Mouse (Mus musculus): ENCODE measurements around the gene Itga1. TPM values are rescaled to one million over a fixed set of nuclear protein-coding genes. Genes with fewer than 3 reads are reported as not detected.

Itga1 gene
- polyA plus RNA-seq, 2 experiments = 4.5 to 8.4 TPM

DNA sequence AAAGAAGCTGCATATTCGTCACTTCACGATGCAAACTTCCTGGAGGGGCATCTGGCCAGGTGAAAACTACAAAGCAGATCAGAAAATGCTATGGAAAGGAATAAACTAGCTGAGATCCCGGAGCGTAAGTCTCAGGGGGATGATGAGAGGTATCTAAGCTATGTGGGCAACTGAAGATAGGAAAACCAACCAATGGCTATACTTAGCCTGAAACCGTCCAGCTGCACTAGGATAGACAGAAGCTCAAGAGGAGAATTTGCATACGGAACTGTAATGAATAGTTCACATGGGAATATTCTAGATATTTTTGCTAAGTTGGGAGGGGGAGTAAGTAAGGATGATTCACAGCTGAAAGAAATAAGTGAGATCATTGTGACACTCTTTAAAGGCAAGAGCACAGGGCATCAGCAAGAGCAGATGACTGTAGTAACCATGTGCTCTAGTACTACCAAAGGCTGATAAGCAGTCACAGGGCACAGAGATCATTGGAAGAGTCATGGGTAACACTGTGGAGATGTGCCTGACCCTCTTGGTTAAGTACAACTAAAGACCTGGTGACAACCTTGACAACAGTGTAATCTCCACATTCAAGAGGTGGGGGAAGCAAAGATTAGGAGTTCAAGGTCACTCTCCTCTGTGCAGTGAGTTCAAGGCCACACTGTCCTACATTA is 79.5 kb downstream of the Itga1 start:
- WGBS = 86% methylated on average over 6 of the region's 6 CpGs
- no peaks in the 10 kb centered on the region for H3K4me1 ChIP-seq (ENCODE audit: control insufficient read depth, insufficient read depth, low read length)
- no peak for ATAC-seq (ENCODE audit: low FRiP score, low read depth)

DNA sequence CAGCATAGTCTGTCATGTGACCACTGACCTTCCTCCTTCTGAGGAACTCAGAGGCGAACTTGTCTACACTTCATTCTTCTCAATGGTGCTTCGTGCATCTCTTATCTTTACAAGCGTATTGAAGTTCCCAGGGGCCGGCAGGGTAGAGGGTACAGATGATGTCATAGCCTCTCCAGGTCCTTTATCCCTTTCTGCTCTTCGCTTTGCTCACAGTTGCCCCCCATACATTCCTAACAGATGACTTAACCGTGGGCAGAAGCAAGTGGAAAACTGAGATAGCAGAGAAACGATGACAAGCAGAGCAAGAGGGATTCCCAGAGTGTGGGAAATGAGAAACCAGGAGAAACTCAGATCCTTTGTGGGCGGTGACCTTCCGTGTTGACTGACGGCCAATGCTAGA is 80.4 kb downstream of the Itga1 start:
- no peaks in the 10 kb centered on the region for H3K9me3 ChIP-seq (ENCODE audit: control insufficient read depth, low read length)
- DNase-seq (ENCODE audit: low spot score) = no peak
- no peaks in the 10 kb centered on the region for H3K27me3 ChIP-seq (ENCODE audit: control insufficient read depth, insufficient read depth, low read length)
- TF ChIP-seq POLR2A (IDR thresholded peaks at IDR 0.05; ENCODE audit: borderline replicate concordance, extremely low read depth, insufficient read depth, insufficient read length) = no peak
- 80% methylated on average over 10 of the region's 10 CpGs for WGBS
- H3K4me1 ChIP-seq (ENCODE audit: control insufficient read depth, insufficient read depth, low read length) = no peaks in the 10 kb centered on the region
- no peak overlapping the region for H3K4me3 ChIP-seq (replicated peaks; ENCODE audit: low read length)
- no peak for ATAC-seq (ENCODE audit: low FRiP score, low read depth)
- no peaks in the 10 kb centered on the region for H3K36me3 ChIP-seq (ENCODE audit: control insufficient read depth, insufficient read depth, low read length)
- no peak overlapping the region for H3K4me2 ChIP-seq (replicated peaks; ENCODE audit: low read depth, low read length, severe bottlenecking)
- no peak overlapping the region for H3K27ac ChIP-seq (replicated peaks; ENCODE audit: low read depth, low read length)
- H3K9ac ChIP-seq (ENCODE audit: low read depth, low read length, severe bottlenecking) = no peak overlapping the region

More for the DNA sequence above, 79.5 kb downstream of the Itga1 start:
- no peak overlapping the region for H3K4me2 ChIP-seq (replicated peaks; ENCODE audit: low read depth, low read length, severe bottlenecking)
- H3K27ac ChIP-seq (replicated peaks; ENCODE audit: low read depth, low read length) = no peak overlapping the region
- no peak overlapping the region for H3K4me3 ChIP-seq (replicated peaks; ENCODE audit: low read length)
- TF ChIP-seq POLR2A (IDR thresholded peaks at IDR 0.05; ENCODE audit: borderline replicate concordance, extremely low read depth, insufficient read depth, insufficient read length) = no peak
- H3K36me3 ChIP-seq (ENCODE audit: control insufficient read depth, insufficient read depth, low read length) = no peaks in the 10 kb centered on the region
- no peak for DNase-seq (ENCODE audit: low spot score)
- no peaks in the 10 kb centered on the region for H3K9me3 ChIP-seq (ENCODE audit: control insufficient read depth, low read length)
- no peaks in the 10 kb centered on the region for H3K27me3 ChIP-seq (ENCODE audit: control insufficient read depth, insufficient read depth, low read length)
- H3K9ac ChIP-seq (ENCODE audit: low read depth, low read length, severe bottlenecking) = no peak overlapping the region

- no peak overlapping the region for H3K4me3 ChIP-seq (replicated peaks; ENCODE audit: low read length)
- H3K36me3 ChIP-seq (ENCODE audit: control insufficient read depth, insufficient read depth, low read length) = no peaks in the 10 kb centered on the region
Measured at GRCm38 (mm10) chr13:115020727-115021126, 81.0 kb downstream of the Itga1 start.

GRCm38 (mm10) chr13:115017545-115017944 is 84.2 kb downstream of the Itga1 start:
- H3K27me3 ChIP-seq (ENCODE audit: control insufficient read depth, insufficient read depth, low read length) = no peaks in the 10 kb centered on the region
- no peaks in the 10 kb centered on the region for H3K4me1 ChIP-seq (ENCODE audit: control insufficient read depth, insufficient read depth, low read length)
- no peak overlapping the region for H3K4me2 ChIP-seq (replicated peaks; ENCODE audit: low read depth, low read length, severe bottlenecking)
- no peak overlapping the region for H3K27ac ChIP-seq (replicated peaks; ENCODE audit: low read depth, low read length)
- H3K9me3 ChIP-seq (ENCODE audit: control insufficient read depth, low read length) = no peaks in the 10 kb centered on the region
- no peak for ATAC-seq (ENCODE audit: low FRiP score, low read depth)
- TF ChIP-seq POLR2A (IDR thresholded peaks at IDR 0.05; ENCODE audit: borderline replicate concordance, extremely low read depth, insufficient read depth, insufficient read length) = no peak
- no peak overlapping the region for H3K4me3 ChIP-seq (replicated peaks; ENCODE audit: low read length)
- DNase-seq (ENCODE audit: low spot score) = no peak
- 96% methylated on average over 9 of the region's 9 CpGs for WGBS
- no peaks in the 10 kb centered on the region for H3K36me3 ChIP-seq (ENCODE audit: control insufficient read depth, insufficient read depth, low read length)
- H3K9ac ChIP-seq (ENCODE audit: low read depth, low read length, severe bottlenecking) = no peak overlapping the region

More at GRCm38 (mm10) chr13:115020727-115021126, 81.0 kb downstream of the Itga1 start:
- no peak overlapping the region for H3K4me2 ChIP-seq (replicated peaks; ENCODE audit: low read depth, low read length, severe bottlenecking)
- no peak for TF ChIP-seq POLR2A (IDR thresholded peaks at IDR 0.05; ENCODE audit: borderline replicate concordance, extremely low read depth, insufficient read depth, insufficient read length)
- no peaks in the 10 kb centered on the region for H3K27me3 ChIP-seq (ENCODE audit: control insufficient read depth, insufficient read depth, low read length)
- WGBS = 88% methylated on average over 4 of the region's 4 CpGs
- H3K9ac ChIP-seq (ENCODE audit: low read depth, low read length, severe bottlenecking) = no peak overlapping the region
- no peaks in the 10 kb centered on the region for H3K9me3 ChIP-seq (ENCODE audit: control insufficient read depth, low read length)
- H3K27ac ChIP-seq (replicated peaks; ENCODE audit: low read depth, low read length) = no peak overlapping the region
- ATAC-seq (ENCODE audit: low FRiP score, low read depth) (no peak), DNase-seq (ENCODE audit: low spot score) (no peak)
- H3K4me1 ChIP-seq (ENCODE audit: control insufficient read depth, insufficient read depth, low read length) = no peaks in the 10 kb centered on the region

GRCm38 (mm10) chr13:115011547-115011946 is 90.2 kb downstream of the Itga1 start:
- Histone ChIP-seq H3K9me3 (ENCODE audit: control insufficient read depth, low read length) (no peaks in the 10 kb centered on the region), H3K4me1 (ENCODE audit: control insufficient read depth, insufficient read depth, low read length) (no peaks in the 10 kb centered on the region), H3K9ac (ENCODE audit: low read depth, low read length, severe bottlenecking) (no peak overlapping the region), H3K36me3 (ENCODE audit: control insufficient read depth, insufficient read depth, low read length) (no peaks in the 10 kb centered on the region), H3K27ac (replicated peaks; ENCODE audit: low read depth, low read length) (no peak overlapping the region), H3K27me3 (ENCODE audit: control insufficient read depth, insufficient read depth, low read length) (no peaks in the 10 kb centered on the region), H3K4me3 (replicated peaks; ENCODE audit: low read length) (no peak overlapping the region), H3K4me2 (replicated peaks; ENCODE audit: low read depth, low read length, severe bottlenecking) (no peak overlapping the region)
- 48% methylated on average over 6 of the region's 6 CpGs for WGBS
- DNase-seq (ENCODE audit: low spot score) (no peak), ATAC-seq (ENCODE audit: low FRiP score, low read depth) (no peak)
- TF ChIP-seq POLR2A (IDR thresholded peaks at IDR 0.05; ENCODE audit: borderline replicate concordance, extremely low read depth, insufficient read depth, insufficient read length) = no peak
